Mouse (Mus musculus) G1E (cell line): Measurements from ENCODE around the gene Slc25a20.
A peak's percentile ranks its signal among the peaks of the same experiment; 100 is the strongest.

Experiments used
- CTCF ChIP-seq: IDR thresholded peaks from 2 replicates; pipeline ENCODE4 v1.5.1; 2012; ENCODE audit warnings: low read depth, low read length, inconsistent platforms, mixed read lengths
- GATA1 ChIP-seq: IDR thresholded peaks from 2 replicates; pipeline ENCODE4 v1.6.1; 2012; ENCODE audit warnings: borderline replicate concordance, low read length, inconsistent platforms, mixed read lengths
- POLR2AphosphoS5 ChIP-seq: IDR thresholded peaks from 2 replicates; pipeline ENCODE4 v1.6.1; 2012; ENCODE audit warnings: low read depth, low read length, inconsistent platforms; ENCODE audit not compliant: insufficient replicate concordance
- TAL1 ChIP-seq: conservative IDR thresholded peaks from 2 replicates; pipeline ENCODE4 v1.6.1; 2012; ENCODE audit warnings: low read depth, low read length, inconsistent platforms, mixed read lengths

GRCm38 (mm10) chr9:108673151-108673550 lies 11.3 kb downstream of the Slc25a20 start:
- TF ChIP-seq CTCF (peak; percentile 26), GATA1 (no peak), TAL1 (no peak), POLR2AphosphoS5 (no peak)
